Mouse (Mus musculus) adrenal gland (tissue): Measurements from ENCODE around the gene Myo1e.

Source experiments
- intact Hi-C: fragments of 180-260 bp; cut with DNase I; formaldehyde crosslinking; loops from one replicate; pipeline ENCODE4 v1.15.1; 2025

The Myo1e gene

GRCm38 (mm10) chr9:70277529-70277982, 70.4 kb downstream of the Myo1e start:
- intact Hi-C loops, result no loop called here

- intact Hi-C loops, result no loop called here
Observed at GRCm38 (mm10) chr9:70281407-70281806, 74.3 kb downstream of the Myo1e start.

GRCm38 (mm10) chr9:70282107-70282506, 75.0 kb downstream of the Myo1e start:
- intact Hi-C loops, result no loop called here

- intact Hi-C loops, result no loop called here
Observed at GRCm38 (mm10) chr9:70283151-70283550, 76.0 kb downstream of the Myo1e start.

GRCm38 (mm10) chr9:70284584-70285140, 77.5 kb downstream of the Myo1e start:
- intact Hi-C loops, result no loop called here

- intact Hi-C loops, result no loop called here
Observed at GRCm38 (mm10) chr9:70290785-70291184, 83.6 kb downstream of the Myo1e start.

GRCm38 (mm10) chr9:70296916-70297315, 89.8 kb downstream of the Myo1e start:
- intact Hi-C loops, result no loop called here

- intact Hi-C loops, result no loop called here
Observed at GRCm38 (mm10) chr9:70298221-70298620, 91.1 kb downstream of the Myo1e start.

- intact Hi-C loops, result no loop called here
Observed at GRCm38 (mm10) chr9:70300705-70301104, 93.6 kb downstream of the Myo1e start.

GRCm38 (mm10) chr9:70301598-70301997, 94.4 kb downstream of the Myo1e start:
- intact Hi-C loops, result no loop called here

GRCm38 (mm10) chr9:70304901-70305300, 97.8 kb downstream of the Myo1e start:
- intact Hi-C loops, result no loop called here

- intact Hi-C loops, result loop anchor here (10.0 kb wide), 1 partner anchor 105 kb away; the partner anchor contains the start of gene Myo1e
Observed at GRCm38 (mm10) chr9:70310046-70310445, 102.9 kb downstream of the Myo1e start.

GRCm38 (mm10) chr9:70314019-70314418, 106.9 kb downstream of the Myo1e start:
- intact Hi-C loops, result loop anchor here (10.0 kb wide), 1 partner anchor 109 kb away; the partner anchor contains the start of gene Myo1e

- intact Hi-C loops, result loop anchor here (10.0 kb wide), 1 partner anchor 110 kb away; the partner anchor contains the start of gene Myo1e
Observed at GRCm38 (mm10) chr9:70315130-70315529, 108.0 kb downstream of the Myo1e start.

GRCm38 (mm10) chr9:70318601-70319000, 111.5 kb downstream of the Myo1e start:
- intact Hi-C loops, result loop anchor here (10.0 kb wide), 1 partner anchor 114 kb away; the partner anchor contains the start of gene Myo1e

GRCm38 (mm10) chr9:70324336-70324735, 117.2 kb downstream of the Myo1e start:
- intact Hi-C loops, result loop anchor here (10.0 kb wide), 1 partner anchor 210 kb away; no protein-coding TSS in a partner anchor

GRCm38 (mm10) chr9:70325880-70326595, 118.9 kb downstream of the Myo1e start:
- intact Hi-C loops, result loop anchor here (10.0 kb wide), 1 partner anchor 211 kb away; no protein-coding TSS in a partner anchor

GRCm38 (mm10) chr9:70328193-70328841, 121.2 kb downstream of the Myo1e start:
- intact Hi-C loops, result loop anchor here (10.0 kb wide), 1 partner anchor 214 kb away; no protein-coding TSS in a partner anchor

GRCm38 (mm10) chr9:70331727-70332335, 124.7 kb downstream of the Myo1e start:
- intact Hi-C loops, result no loop called here

- intact Hi-C loops, result no loop called here
Observed at GRCm38 (mm10) chr9:70338391-70338790, 131.2 kb downstream of the Myo1e start.

GRCm38 (mm10) chr9:70338894-70339293, 131.7 kb downstream of the Myo1e start:
- intact Hi-C loops, result no loop called here
